Comparison of ENCODE assay signal across 12 mouse cellular contexts in genomic region chr12:86690700-86691485, GRCm38 (mm10). TPM values are rescaled to one million over a fixed set of nuclear protein-coding genes. Genes with fewer than 3 reads are reported as not detected.
DNase-seq lines count a peak whose midpoint lies in the region; ATAC-seq lines count a peak whose summit lies in the region.
"Had no signal": no experiment of that assay in that cellular context is flagged by ENCODE, and none has a peak within 500 bp of the region (broad histone marks: within the 10 kb centered on the region; RNA-seq: fewer than 3 reads in every experiment).

No protein-coding gene starts in this region.

- H3K9me3 ChIP-seq in kidney, embryonic 16.5 days (ENCODE audit: low read length): no peaks in the 10 kb centered on the region
- H3K9me3 ChIP-seq in midbrain, embryonic 11.5 days (ENCODE audit: control insufficient read depth, low read length): no peaks in the 10 kb centered on the region
- no peaks in the 10 kb centered on the region for H3K9me3 ChIP-seq in midbrain, embryonic 15.5 days

- H3K4me3 ChIP-seq in kidney, embryonic 16.5 days (ENCODE audit: low read length): no peak overlapping the region
- no peak overlapping the region for H3K4me3 ChIP-seq in midbrain, embryonic 11.5 days (ENCODE audit: low read depth, low read length)
- no peak overlapping the region for H3K4me3 ChIP-seq in midbrain, embryonic 15.5 days

- DNase-seq in kidney, adult 18-20 months: no peak
- DNase-seq in midbrain, embryonic 11.5 days (ENCODE audit: low spot score, missing footprints): peak; percentile 56
- peak; percentile 60 to 61 for DNase-seq in heart, postnatal 10 days
- no peak for DNase-seq in natural killer cell, adult 2 months (ENCODE audit: low spot score in 2 of 2)
- DNase-seq: gastrocnemius, postnatal 36 days; kidney, postnatal 25 days had no signal

- 66% methylated on average over 12 of the region's 12 CpGs for WGBS in kidney, embryonic 16.5 days
- WGBS in midbrain, embryonic 11.5 days: 86% methylated on average over 12 of the region's 12 CpGs
- WGBS in midbrain, embryonic 15.5 days: 79% methylated on average over 12 of the region's 12 CpGs

- H3K4me1 ChIP-seq in kidney, embryonic 16.5 days (ENCODE audit: insufficient read depth, low read length): peaks cover 11% of the 10 kb centered on the region
- H3K4me1 ChIP-seq in midbrain, embryonic 11.5 days (ENCODE audit: control insufficient read depth, insufficient read depth, low read length): no peaks in the 10 kb centered on the region
- H3K4me1 ChIP-seq in midbrain, embryonic 15.5 days: peaks cover 4% of the 10 kb centered on the region; the same call in 1 of the 2 replicates

- no peak overlapping the region for H3K4me2 ChIP-seq in kidney, embryonic 16.5 days (replicated peaks; ENCODE audit: low read depth, low read length)
- H3K4me2 ChIP-seq in midbrain, embryonic 11.5 days: no peak overlapping the region
- H3K4me2 ChIP-seq in midbrain, embryonic 15.5 days: no peak overlapping the region

- ATAC-seq in kidney, embryonic 16.5 days (ENCODE audit: low FRiP score, low TSS enrichment): no peak
- ATAC-seq in midbrain, embryonic 11.5 days (ENCODE audit: low FRiP score): no peak
- ATAC-seq in midbrain, embryonic 15.5 days (replicated peaks): no peak
- no peak for ATAC-seq in erythroblast, adult 5-6 weeks (replicated peaks; ENCODE audit: low FRiP score, poor library complexity, severe bottlenecking)

- H3K27ac ChIP-seq in kidney, embryonic 16.5 days (ENCODE audit: low read length): peak overlapping the region; percentile 20; the same call in 1 of the 2 replicates
- no peak overlapping the region for H3K27ac ChIP-seq in midbrain, embryonic 11.5 days (ENCODE audit: low read depth, low read length)
- H3K27ac ChIP-seq in midbrain, embryonic 15.5 days: no peak overlapping the region

- no peak overlapping the region for H3K9ac ChIP-seq in kidney, embryonic 16.5 days (replicated peaks; ENCODE audit: low read length)
- no peak overlapping the region for H3K9ac ChIP-seq in midbrain, embryonic 11.5 days (ENCODE audit: low read length)
- H3K9ac ChIP-seq in midbrain, embryonic 15.5 days: no peak overlapping the region

- intact Hi-C loops in heart, postnatal 10 days (cut with DNase I): no loop called here

- no peaks in the 10 kb centered on the region for H3K36me3 ChIP-seq in kidney, embryonic 16.5 days (ENCODE audit: insufficient read depth, low read length)
- H3K36me3 ChIP-seq in midbrain, embryonic 11.5 days (ENCODE audit: control insufficient read depth, insufficient read depth, low read length): peaks cover 14% of the 10 kb centered on the region
- H3K36me3 ChIP-seq in midbrain, embryonic 15.5 days (replicated peaks): peaks cover 36% of the 10 kb centered on the region

- H3K27me3 ChIP-seq in kidney, embryonic 16.5 days (ENCODE audit: insufficient read depth, low read length): no peaks in the 10 kb centered on the region
- H3K27me3 ChIP-seq in midbrain, embryonic 11.5 days (ENCODE audit: control insufficient read depth, insufficient read depth, low read length): no peaks in the 10 kb centered on the region
- H3K27me3 ChIP-seq in midbrain, embryonic 15.5 days (replicated peaks): no peaks in the 10 kb centered on the region

RNA-seq across cellular contexts. Expression of gene Vash1, which starts 12.4 kb away (rescaled TPM):
- 8.1 and 9.3 TPM in 2 replicates for polyA plus RNA-seq in kidney, embryonic 16.5 days (2015; fragmentation: Nextera tagmentation; extraction: Ambion mirVana)
- polyA plus RNA-seq in midbrain, embryonic 11.5 days (2014; fragmentation: Nextera tagmentation; extraction: Ambion mirVana): 21.7 and 22.7 TPM in 2 replicates
- 36.6 and 41.6 TPM in 2 replicates for polyA plus RNA-seq in midbrain, embryonic 15.5 days (2015; fragmentation: Nextera tagmentation; extraction: Ambion mirVana)
- total RNA-seq in heart, postnatal 10 days (2021): 10 to 100 TPM; 50.7 to 55.2 TPM
- not detected in 2 replicates for total RNA-seq in erythroblast, adult 5-6 weeks (2015; ENCODE audit: low replicate concordance)
- total RNA-seq in erythroblast, adult 5-6 weeks (2017; ENCODE audit: low replicate concordance): not detected in 2 replicates

RNA-seq across cellular contexts. Expression of gene Angel1, which starts 35.4 kb away (rescaled TPM):
- 11.7 and 11.9 TPM in 2 replicates for polyA plus RNA-seq in kidney, embryonic 16.5 days (2015; fragmentation: Nextera tagmentation; extraction: Ambion mirVana)
- 12.2 and 12.5 TPM in 2 replicates for polyA plus RNA-seq in midbrain, embryonic 11.5 days (2014; fragmentation: Nextera tagmentation; extraction: Ambion mirVana)
- 11.5 and 12.8 TPM in 2 replicates for polyA plus RNA-seq in midbrain, embryonic 15.5 days (2015; fragmentation: Nextera tagmentation; extraction: Ambion mirVana)
- total RNA-seq in heart, postnatal 10 days (2021): 1 to 10 TPM; 4.8 to 5.6 TPM
- total RNA-seq in erythroblast, adult 5-6 weeks (2015; ENCODE audit: low replicate concordance): not detected in 2 replicates
- 0.09 and 0.14 TPM in 2 replicates for total RNA-seq in erythroblast, adult 5-6 weeks (2017; ENCODE audit: low replicate concordance)

RNA-seq across cellular contexts. Expression of gene Lrrc74a, which starts 43.3 kb away (rescaled TPM):
- polyA plus RNA-seq in kidney, embryonic 16.5 days (2015; fragmentation: Nextera tagmentation; extraction: Ambion mirVana): not detected in 2 replicates
- not detected in 2 replicates for polyA plus RNA-seq in midbrain, embryonic 11.5 days (2014; fragmentation: Nextera tagmentation; extraction: Ambion mirVana)
- not detected in 2 replicates for polyA plus RNA-seq in midbrain, embryonic 15.5 days (2015; fragmentation: Nextera tagmentation; extraction: Ambion mirVana)
- total RNA-seq in heart, postnatal 10 days (2021): not detected
- not detected in 2 replicates for total RNA-seq in erythroblast, adult 5-6 weeks (2015; ENCODE audit: low replicate concordance)
- total RNA-seq in erythroblast, adult 5-6 weeks (2017; ENCODE audit: low replicate concordance): not detected in 2 replicates
- total RNA-seq: gastrocnemius, postnatal 36 days; left cerebral cortex, postnatal 10 days had no signal
- polyA plus RNA-seq: brain, embryonic 14.5 days; spleen, adult 2 months had no signal

Comparison
In these comparisons a context has a peak if more than half of its experiments do, and no peak if none do; other contexts are left out.
1. DNase-seq: peak in midbrain, embryonic 11.5 days (single experiment) and heart, postnatal 10 days (2 of 2); none in kidney, adult 18-20 months (single experiment) and natural killer cell, adult 2 months (0 of 2).